Mouse (Mus musculus) erythroblast, embryonic 14.5 days (primary cell): ENCODE data around the gene Rps18.

Source experiments
- GATA1 ChIP-seq: IDR thresholded peaks from 2 replicates; pipeline ENCODE4 v1.6.1; 2012; ENCODE audit warnings: low read length, inconsistent platforms, mixed read lengths
- TAL1 ChIP-seq: IDR thresholded peaks from 3 replicates; pipeline ENCODE4 v1.6.1; 2012; ENCODE audit warnings: low read length, inconsistent platforms, mixed read lengths

DNA sequence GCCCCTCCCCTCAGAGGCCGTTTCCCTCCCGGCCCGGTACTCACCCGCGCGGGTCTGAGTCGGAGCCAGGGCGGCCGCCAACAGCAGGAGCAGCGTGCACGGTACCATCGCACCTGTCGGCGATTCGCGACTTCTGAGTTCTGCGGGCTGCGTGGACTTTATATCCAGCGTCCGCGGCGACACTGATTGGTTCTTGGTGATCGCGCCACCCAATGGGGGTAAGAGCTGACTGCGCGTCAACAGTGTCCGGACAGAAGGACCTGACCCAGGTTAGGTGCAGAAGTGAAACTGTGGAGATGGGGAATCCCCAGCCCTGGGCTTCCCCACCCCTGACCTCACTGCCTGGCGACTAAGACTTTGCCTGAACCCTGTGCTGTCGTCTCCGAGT is 44.3 kb upstream of the Rps18 start, which contains the start of gene H2-K1:
- no peak for TF ChIP-seq TAL1
- TF ChIP-seq GATA1, result no peak
